Mouse (Mus musculus): ENCODE data around the gene Gm20708. TPM values are rescaled to one million over a fixed set of nuclear protein-coding genes. Genes with fewer than 3 reads are reported as not detected.

Gm20708 gene
- polyA plus RNA-seq, 1 experiment from 2014 or later = 0.58 TPM

DNA sequence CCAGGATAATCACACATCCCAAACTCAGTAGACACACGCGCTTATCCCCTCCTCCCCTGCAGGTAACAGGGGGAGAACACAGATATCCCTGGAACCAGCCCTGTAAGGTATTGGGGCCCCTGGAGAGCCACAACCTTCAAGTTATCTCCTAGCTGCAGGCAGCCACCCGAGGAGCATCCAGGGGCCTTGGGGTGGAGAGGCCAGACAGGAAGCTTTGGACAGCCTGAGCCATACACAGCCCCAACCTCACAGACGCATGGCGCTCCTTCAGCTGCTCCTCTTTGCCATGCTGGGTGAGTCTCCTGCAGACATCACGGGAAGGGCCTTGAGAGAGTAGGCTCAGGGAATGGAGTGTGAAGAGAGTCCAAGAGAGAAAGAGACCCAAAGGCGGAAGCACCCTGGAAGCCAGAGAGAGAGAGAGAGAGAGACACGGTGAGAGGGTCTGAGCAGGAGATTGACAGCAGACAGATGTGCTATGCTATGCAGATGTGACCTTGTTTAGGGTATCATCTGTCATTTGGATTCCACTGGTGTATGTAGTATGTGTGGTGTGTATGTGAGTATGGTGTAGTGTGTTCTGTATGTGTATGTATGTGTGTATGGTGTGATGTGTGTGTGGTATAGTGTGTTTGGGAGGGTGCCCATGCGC is 11.8 kb upstream of the Gm20708 start, which contains the start of gene 6030468B19Rik:
Gene 6030468B19Rik (plus strand): TSS at position 150 of the 649 bp plus-strand sequence.
- no peak; the same call in 1 of the 2 replicates for ATAC-seq (ENCODE audit: low FRiP score, low TSS enrichment)
- no peaks in the 10 kb centered on the region for H3K9me3 ChIP-seq (ENCODE audit: control insufficient read depth, low read length)
- no peak within 1 kb of the TSS for H3K4me3 ChIP-seq (ENCODE audit: low read length)
- 47% methylated on average over 9 of the region's 9 CpGs for WGBS
- H3K9ac ChIP-seq (ENCODE audit: low read depth, low read length) = no peak within 1 kb of the TSS
- no peaks in the 10 kb centered on the region for H3K27me3 ChIP-seq (ENCODE audit: control insufficient read depth, insufficient read depth, low read length)
- no peak within 1 kb of the TSS for H3K4me2 ChIP-seq (replicated peaks; ENCODE audit: low read depth, low read length)
- no peak within 1 kb of the TSS for H3K27ac ChIP-seq (ENCODE audit: low read depth, low read length)
- no peaks in the 10 kb centered on the region for H3K4me1 ChIP-seq (ENCODE audit: control insufficient read depth, insufficient read depth, low read length)
- H3K36me3 ChIP-seq (ENCODE audit: control insufficient read depth, insufficient read depth, low read length) = no peaks in the 10 kb centered on the region

- Histone ChIP-seq H3K4me3 (ENCODE audit: low read length) (no peak overlapping the region), H3K9ac (ENCODE audit: low read depth, low read length) (no peak overlapping the region), H3K4me1 (ENCODE audit: control insufficient read depth, insufficient read depth, low read length) (no peaks in the 10 kb centered on the region), H3K27ac (ENCODE audit: low read depth, low read length) (no peak overlapping the region), H3K4me2 (replicated peaks; ENCODE audit: low read depth, low read length) (no peak overlapping the region), H3K27me3 (ENCODE audit: control insufficient read depth, insufficient read depth, low read length) (no peaks in the 10 kb centered on the region), H3K9me3 (ENCODE audit: control insufficient read depth, low read length) (no peaks in the 10 kb centered on the region), H3K36me3 (ENCODE audit: control insufficient read depth, insufficient read depth, low read length) (no peaks in the 10 kb centered on the region)
- WGBS = 24% methylated on average over 2 of the region's 2 CpGs
- 0 out of 2 replicates have a peak, but pooled peaks have one; percentile 28 for ATAC-seq (ENCODE audit: low FRiP score, low TSS enrichment)
These were observed 11.3 kb upstream of the Gm20708 start for GRCm38 (mm10) chr11:117798160-117798541.

DNA sequence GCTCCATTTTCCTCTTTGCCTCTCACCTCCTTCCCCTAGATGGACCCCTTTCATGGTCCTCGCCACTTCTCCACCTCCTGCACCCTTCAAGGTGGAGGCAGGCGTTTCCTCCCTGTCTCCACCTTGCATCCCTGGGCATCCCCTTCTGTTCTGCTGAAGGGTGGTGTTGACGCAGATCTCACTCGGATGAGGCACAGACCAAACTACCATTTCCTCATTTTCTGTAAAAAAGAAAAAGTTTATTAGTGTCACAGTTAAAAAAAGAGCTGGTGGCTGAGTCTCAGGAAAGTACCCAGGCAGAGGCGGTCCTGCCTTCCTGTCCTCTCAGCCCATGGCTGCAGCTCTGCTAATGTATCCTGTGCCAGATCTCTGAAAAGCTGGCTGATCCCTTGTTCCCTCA is 10.3 kb upstream of the Gm20708 start:
- no peak overlapping the region for H3K27ac ChIP-seq (ENCODE audit: low read depth, low read length)
- no peaks in the 10 kb centered on the region for H3K36me3 ChIP-seq (ENCODE audit: control insufficient read depth, insufficient read depth, low read length)
- H3K27me3 ChIP-seq (ENCODE audit: control insufficient read depth, insufficient read depth, low read length) = no peaks in the 10 kb centered on the region
- no peak overlapping the region for H3K9ac ChIP-seq (ENCODE audit: low read depth, low read length)
- no peaks in the 10 kb centered on the region for H3K9me3 ChIP-seq (ENCODE audit: control insufficient read depth, low read length)
- H3K4me2 ChIP-seq (replicated peaks; ENCODE audit: low read depth, low read length) = no peak overlapping the region
- H3K4me3 ChIP-seq (ENCODE audit: low read length) = no peak overlapping the region
- 71% methylated on average over 5 of the region's 5 CpGs for WGBS
- H3K4me1 ChIP-seq (ENCODE audit: control insufficient read depth, insufficient read depth, low read length) = no peaks in the 10 kb centered on the region
- ATAC-seq (ENCODE audit: low FRiP score, low TSS enrichment) = no peak

DNA sequence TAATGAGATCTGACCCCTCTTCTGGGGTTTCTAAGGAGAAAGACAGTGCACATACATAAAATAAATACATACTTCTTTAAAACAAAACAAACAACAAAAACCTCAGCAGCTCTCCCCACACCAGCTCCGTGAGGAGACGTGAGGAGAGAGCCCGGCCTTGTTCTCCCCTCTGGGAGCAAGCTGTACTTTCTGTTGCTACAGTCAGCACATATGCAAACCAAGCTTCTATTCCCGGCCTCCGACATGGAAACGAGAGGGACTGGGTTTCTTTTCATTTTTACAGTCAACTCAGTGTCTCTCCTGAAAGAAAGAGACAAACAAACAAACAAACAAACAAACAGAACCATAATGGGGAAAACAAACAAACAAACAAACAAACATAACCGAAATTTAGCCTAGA is 9.4 kb upstream of the Gm20708 start:
- H3K9me3 ChIP-seq (ENCODE audit: control insufficient read depth, low read length) = no peaks in the 10 kb centered on the region
- no peak overlapping the region for H3K4me2 ChIP-seq (replicated peaks; ENCODE audit: low read depth, low read length)
- H3K4me1 ChIP-seq (ENCODE audit: control insufficient read depth, insufficient read depth, low read length) = no peaks in the 10 kb centered on the region
- no peak overlapping the region for H3K4me3 ChIP-seq (ENCODE audit: low read length)
- H3K9ac ChIP-seq (ENCODE audit: low read depth, low read length) = no peak overlapping the region
- no peaks in the 10 kb centered on the region for H3K27me3 ChIP-seq (ENCODE audit: control insufficient read depth, insufficient read depth, low read length)
- H3K27ac ChIP-seq (ENCODE audit: low read depth, low read length) = no peak overlapping the region
- no peak for ATAC-seq (ENCODE audit: low FRiP score, low TSS enrichment)
- H3K36me3 ChIP-seq (ENCODE audit: control insufficient read depth, insufficient read depth, low read length) = no peaks in the 10 kb centered on the region
- WGBS = 86% methylated on average over 7 of the region's 7 CpGs

GRCm38 (mm10) chr11:117801650-117802049 is 7.8 kb upstream of the Gm20708 start:
- H3K9ac ChIP-seq (ENCODE audit: low read depth, low read length) = no peak overlapping the region
- ATAC-seq (ENCODE audit: low FRiP score, low TSS enrichment) = no peak
- no peak overlapping the region for H3K4me3 ChIP-seq (ENCODE audit: low read length)
- H3K27me3 ChIP-seq (ENCODE audit: control insufficient read depth, insufficient read depth, low read length) = no peaks in the 10 kb centered on the region
- H3K4me1 ChIP-seq (ENCODE audit: control insufficient read depth, insufficient read depth, low read length) = no peaks in the 10 kb centered on the region
- WGBS = 37% methylated on average over 7 of the region's 7 CpGs
- no peak overlapping the region for H3K4me2 ChIP-seq (replicated peaks; ENCODE audit: low read depth, low read length)
- no peak overlapping the region for H3K27ac ChIP-seq (ENCODE audit: low read depth, low read length)
- no peaks in the 10 kb centered on the region for H3K36me3 ChIP-seq (ENCODE audit: control insufficient read depth, insufficient read depth, low read length)
- no peaks in the 10 kb centered on the region for H3K9me3 ChIP-seq (ENCODE audit: control insufficient read depth, low read length)

- Histone ChIP-seq H3K27me3 (ENCODE audit: control insufficient read depth, insufficient read depth, low read length) (no peaks in the 10 kb centered on the region), H3K9ac (ENCODE audit: low read depth, low read length) (no peak overlapping the region), H3K4me3 (ENCODE audit: low read length) (no peak overlapping the region), H3K4me2 (replicated peaks; ENCODE audit: low read depth, low read length) (no peak overlapping the region), H3K9me3 (ENCODE audit: control insufficient read depth, low read length) (no peaks in the 10 kb centered on the region), H3K27ac (ENCODE audit: low read depth, low read length) (no peak overlapping the region), H3K36me3 (ENCODE audit: control insufficient read depth, insufficient read depth, low read length) (no peaks in the 10 kb centered on the region), H3K4me1 (ENCODE audit: control insufficient read depth, insufficient read depth, low read length) (no peaks in the 10 kb centered on the region)
- ATAC-seq (ENCODE audit: low FRiP score, low TSS enrichment) = no peak
- 100% methylated on average over 3 of the region's 3 CpGs for WGBS
These were observed 6.2 kb upstream of the Gm20708 start for GRCm38 (mm10) chr11:117803166-117803688.

DNA sequence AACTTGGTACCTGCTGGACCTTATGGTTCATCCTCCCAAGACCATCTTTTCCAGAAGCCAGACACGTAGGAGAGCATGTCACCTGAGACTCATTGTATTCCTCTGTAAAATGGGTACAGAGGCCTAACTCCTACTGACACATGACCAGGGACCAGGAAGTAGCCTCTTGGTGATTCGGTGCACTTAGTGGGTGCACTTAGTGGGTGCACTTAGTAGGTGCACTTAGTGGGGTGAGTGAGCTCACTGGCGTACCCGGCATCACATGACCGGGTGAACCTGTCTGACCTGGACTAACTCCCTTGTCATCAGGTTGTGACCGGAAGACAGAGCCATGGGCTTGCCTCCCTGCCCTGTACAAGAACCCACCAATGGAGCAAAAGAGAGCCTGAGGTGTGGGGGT is 2.7 kb upstream of the Gm20708 start:
- Histone ChIP-seq H3K4me1 (ENCODE audit: control insufficient read depth, insufficient read depth, low read length) (peaks cover 14% of the 10 kb centered on the region), H3K4me2 (replicated peaks; ENCODE audit: low read depth, low read length) (no peak overlapping the region), H3K27me3 (ENCODE audit: control insufficient read depth, insufficient read depth, low read length) (no peaks in the 10 kb centered on the region), H3K27ac (ENCODE audit: low read depth, low read length) (no peak overlapping the region), H3K36me3 (ENCODE audit: control insufficient read depth, insufficient read depth, low read length) (no peaks in the 10 kb centered on the region), H3K4me3 (ENCODE audit: low read length) (no peak overlapping the region), H3K9me3 (ENCODE audit: control insufficient read depth, low read length) (no peaks in the 10 kb centered on the region), H3K9ac (ENCODE audit: low read depth, low read length) (no peak overlapping the region)
- 95% methylated on average over 6 of the region's 6 CpGs for WGBS
- no peak for ATAC-seq (ENCODE audit: low FRiP score, low TSS enrichment)

DNA sequence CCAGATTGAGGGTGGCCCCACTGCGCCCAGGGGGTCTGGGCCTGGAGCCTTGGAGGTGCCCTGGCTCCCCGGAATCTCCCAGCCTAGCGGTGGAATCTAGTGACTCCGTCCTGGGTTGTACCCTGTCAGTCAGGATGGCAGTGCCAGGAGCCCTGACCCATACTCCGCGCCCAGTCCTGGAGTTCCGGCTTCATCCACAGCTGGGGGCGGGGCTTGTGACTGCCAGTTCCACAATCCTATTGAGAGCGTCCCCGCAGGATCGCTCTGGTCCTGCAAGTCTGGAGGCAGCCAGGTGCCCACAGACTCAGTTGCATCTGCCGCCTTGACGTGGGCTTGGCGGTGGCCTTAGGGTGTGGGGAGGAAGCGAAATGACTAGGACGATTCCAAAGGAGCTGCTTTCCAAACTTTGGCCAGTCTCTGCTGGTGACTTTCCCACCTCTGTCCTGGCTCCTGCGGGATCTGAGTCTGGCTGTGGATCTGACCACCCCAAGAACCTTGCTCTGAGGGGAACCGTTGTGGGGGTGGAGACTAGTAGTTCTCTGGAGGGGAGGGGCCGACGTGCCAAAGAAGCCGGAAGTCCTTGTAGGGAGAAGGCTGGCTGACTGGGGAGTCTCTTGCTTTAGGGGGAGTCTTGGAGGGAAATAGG is 1.1 kb downstream of the Gm20708 start:
- H3K27ac ChIP-seq (ENCODE audit: low read depth, low read length) = peak overlapping the region; percentile 44; the same call in 1 of the 2 replicates
- peaks cover 29% of the 10 kb centered on the region for H3K36me3 ChIP-seq (ENCODE audit: control insufficient read depth, insufficient read depth, low read length)
- ATAC-seq (ENCODE audit: low FRiP score, low TSS enrichment) = peak; percentile 87
- H3K4me2 ChIP-seq (replicated peaks; ENCODE audit: low read depth, low read length) = peak overlapping the region; percentile 93
- H3K9ac ChIP-seq (ENCODE audit: low read depth, low read length) = peak overlapping the region; percentile 72
- 0% methylated on average over 21 of the region's 21 CpGs for WGBS
- peak overlapping the region; percentile 75 for H3K4me3 ChIP-seq (ENCODE audit: low read length)
- no peaks in the 10 kb centered on the region for H3K27me3 ChIP-seq (ENCODE audit: control insufficient read depth, insufficient read depth, low read length)
- H3K9me3 ChIP-seq (ENCODE audit: control insufficient read depth, low read length) = no peaks in the 10 kb centered on the region
- peaks cover 14% of the 10 kb centered on the region for H3K4me1 ChIP-seq (ENCODE audit: control insufficient read depth, insufficient read depth, low read length)

DNA sequence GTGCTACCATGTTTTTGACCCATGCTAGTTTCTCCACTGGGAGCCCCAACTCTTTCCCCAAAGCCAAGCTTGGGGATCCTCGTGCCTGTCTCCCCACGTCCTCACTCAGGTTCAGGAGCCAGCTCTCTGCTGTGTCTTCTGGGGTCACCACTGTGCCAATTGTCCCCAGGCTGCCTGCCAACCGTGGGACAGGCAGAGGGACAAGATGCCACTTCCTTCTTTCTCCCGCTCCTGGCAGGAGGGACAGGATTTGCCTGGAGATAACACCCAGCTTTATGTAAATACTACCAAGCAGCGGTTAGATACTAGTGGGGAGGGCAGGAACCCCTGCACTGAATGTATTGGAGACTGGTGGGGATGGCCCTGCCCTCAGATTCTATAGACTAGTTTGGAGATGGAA is 4.4 kb downstream of the Gm20708 start:
- Histone ChIP-seq H3K36me3 (ENCODE audit: control insufficient read depth, insufficient read depth, low read length) (peaks cover 59% of the 10 kb centered on the region), H3K9me3 (ENCODE audit: control insufficient read depth, low read length) (no peaks in the 10 kb centered on the region), H3K27ac (ENCODE audit: low read depth, low read length) (no peak overlapping the region), H3K9ac (ENCODE audit: low read depth, low read length) (no peak overlapping the region), H3K4me3 (ENCODE audit: low read length) (no peak overlapping the region), H3K4me2 (replicated peaks; ENCODE audit: low read depth, low read length) (no peak overlapping the region), H3K27me3 (ENCODE audit: control insufficient read depth, insufficient read depth, low read length) (no peaks in the 10 kb centered on the region), H3K4me1 (ENCODE audit: control insufficient read depth, insufficient read depth, low read length) (peaks cover 13% of the 10 kb centered on the region)
- ATAC-seq (ENCODE audit: low FRiP score, low TSS enrichment) = no peak
- WGBS = 88% methylated on average over 5 of the region's 5 CpGs

Data from kidney, embryonic 14.5 days (tissue).